Mouse (Mus musculus) lung, postnatal 4 days (tissue): Measurements from ENCODE around the gene Smco2.

Source experiments
- DNase-seq, 2 experiments: peaks; one replicate each; pipeline ENCODE4 v3.0.0; 2021

Smco2 gene

DNA sequence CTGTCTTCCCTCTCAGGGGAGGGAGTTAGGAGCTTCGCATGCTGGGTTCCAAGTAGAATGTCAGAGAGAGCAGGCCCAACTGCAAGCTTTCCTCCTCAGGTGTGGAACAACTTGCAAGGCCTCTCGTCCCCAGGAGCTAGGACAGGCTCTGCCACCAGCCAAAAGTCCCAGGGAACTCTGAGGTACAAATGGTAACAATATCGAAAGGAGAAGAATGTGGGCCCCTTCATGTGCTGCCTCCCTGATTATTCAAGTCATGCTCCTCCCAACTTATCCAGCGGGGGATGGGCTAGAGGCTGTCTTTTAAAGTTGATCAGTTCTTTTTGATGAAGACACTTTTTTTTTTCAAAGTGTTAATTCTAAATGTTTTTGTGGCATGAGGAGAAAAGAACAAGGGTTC lies at the start of gene Smco2:
TSS of gene Smco2 (plus strand) at position 55 of the 400 bp plus-strand sequence.
- no peak for DNase-seq

DNA sequence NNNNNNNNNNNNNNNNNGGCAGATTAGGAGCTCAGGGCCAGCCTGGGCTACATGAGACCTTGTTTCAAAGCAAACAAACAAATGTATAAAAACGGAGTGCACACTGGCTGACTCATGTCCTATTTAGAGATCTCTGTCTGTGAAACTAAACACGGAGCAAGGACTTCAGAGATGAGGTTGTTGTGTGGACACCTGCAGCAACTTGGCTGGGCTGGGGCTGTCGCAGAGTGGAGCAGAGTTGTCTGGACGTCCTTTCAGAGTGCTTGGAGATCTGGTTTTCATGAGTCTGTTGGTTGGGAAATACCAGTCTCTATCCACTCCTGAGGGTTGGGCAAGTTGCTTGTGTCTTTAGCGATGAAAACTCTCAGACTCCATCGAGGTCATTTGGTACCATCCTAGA lies 39.9 kb upstream of the Smco2 start:
- no peak for DNase-seq

DNA sequence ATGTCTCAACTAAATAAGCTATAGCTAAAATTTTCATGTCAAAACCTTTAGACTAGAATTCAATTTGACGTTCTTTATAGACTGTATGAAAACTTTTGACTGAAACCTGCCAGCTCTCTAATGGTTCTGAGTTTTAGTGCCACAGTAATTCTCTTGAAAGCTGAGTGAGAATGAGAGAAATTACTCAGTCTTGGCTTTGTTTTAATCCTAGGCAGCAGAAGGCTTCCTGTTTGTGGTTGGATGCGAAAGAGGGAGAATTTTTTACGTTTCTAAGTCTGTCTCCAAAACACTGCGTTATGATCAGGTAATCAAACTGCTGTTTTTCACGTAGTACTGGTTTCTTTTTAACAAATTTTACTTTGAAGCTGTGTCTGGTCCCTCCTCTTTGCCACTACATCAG lies 36.9 kb upstream of the Smco2 start:
- no peak for DNase-seq

DNA sequence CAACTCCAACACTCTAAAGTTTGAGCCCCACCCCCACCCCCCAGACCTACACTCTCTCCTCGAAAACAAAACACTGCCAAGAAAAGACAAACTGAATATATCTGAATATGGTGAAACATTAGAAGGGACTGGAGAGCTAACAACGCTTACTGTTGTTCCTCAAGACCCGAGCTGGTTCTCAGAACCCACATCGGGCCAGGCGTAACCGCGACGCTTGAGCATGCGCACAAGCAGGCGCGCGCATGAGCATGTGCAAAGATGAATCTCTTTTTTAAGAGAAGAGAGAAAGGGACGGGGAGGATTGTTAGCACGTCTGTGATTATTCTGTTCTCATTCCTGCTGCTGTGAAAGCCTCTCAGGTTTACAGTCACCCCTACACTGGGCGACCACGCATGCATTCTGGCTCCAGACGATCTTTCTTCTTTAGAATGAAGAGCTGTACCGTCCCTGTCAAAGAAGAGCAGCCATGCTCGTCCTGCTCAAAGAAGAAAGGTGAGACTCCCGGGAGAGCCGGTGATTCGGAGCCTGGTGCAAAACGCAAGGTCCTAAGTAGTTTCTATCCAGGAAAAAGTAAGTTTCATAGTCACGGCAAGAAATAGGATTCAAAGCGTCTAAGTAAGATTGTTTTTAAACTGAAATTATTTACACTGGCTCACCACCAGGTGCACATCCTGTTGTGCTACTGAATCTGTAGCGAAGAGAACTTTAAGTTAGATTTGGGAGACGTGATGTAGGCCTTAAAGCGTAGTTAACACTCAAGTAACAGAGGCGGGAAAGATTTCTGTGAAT lies 29.5 kb upstream of the Smco2 start:
- no peak for DNase-seq

DNA sequence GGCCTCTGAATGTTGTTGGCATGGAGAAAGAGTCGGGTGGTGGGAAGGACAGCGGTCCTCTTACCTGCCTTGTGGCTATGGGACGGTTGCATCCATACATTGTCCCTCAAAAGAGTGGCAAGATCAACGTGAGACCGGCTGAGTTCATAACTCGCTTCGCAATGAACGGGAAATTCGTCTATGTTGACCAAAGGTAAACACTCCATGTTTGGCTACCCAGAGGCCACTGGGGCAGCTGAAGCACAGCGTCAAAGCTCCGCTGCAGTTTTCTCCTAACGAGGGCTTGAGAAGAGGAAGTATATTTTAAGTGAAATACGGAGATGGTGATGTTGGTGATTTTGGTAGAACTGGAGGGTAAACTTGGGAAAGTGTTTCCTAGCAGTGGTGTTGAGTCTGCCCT lies 27.9 kb upstream of the Smco2 start:
- DNase-seq = peak in 1 of 2 experiments; percentile 27

DNA sequence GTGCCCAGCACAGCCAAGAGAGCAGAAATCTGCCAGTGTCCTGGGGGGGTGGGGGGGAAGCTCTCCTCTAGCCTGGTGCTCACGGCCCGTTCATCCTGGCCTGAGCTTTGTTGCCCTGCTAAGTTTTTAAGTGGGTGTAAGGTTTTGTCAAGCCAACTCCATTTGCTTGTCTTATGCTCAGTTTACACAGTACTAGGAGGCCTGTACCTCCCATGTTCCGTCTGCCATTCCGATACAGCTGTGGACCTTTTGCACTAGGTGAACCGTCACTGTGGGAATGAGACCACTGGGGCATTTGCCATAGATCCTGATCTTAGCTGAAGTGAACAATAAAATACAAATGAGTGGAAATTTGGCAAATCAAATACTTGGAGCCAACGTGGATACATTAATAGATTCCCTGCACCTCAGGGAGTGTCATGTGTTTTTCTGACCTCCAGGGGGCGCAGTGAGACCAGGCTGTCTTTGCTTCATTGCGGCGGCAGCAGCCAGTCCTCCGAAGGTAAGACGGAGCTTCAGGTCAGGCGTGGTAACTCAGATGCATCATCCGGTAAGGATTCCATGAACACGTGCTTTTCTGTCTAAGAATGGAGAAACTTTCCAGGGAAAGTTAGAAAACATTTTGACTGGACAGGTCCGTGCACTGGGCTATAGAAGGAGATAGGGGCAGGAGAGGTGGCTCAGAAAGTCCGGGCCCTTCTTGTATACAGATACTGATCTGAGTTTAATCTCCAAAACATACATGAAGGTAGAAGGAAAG lies 25.0 kb upstream of the Smco2 start:
- DNase-seq = peak; percentile 49 to 71

DNA sequence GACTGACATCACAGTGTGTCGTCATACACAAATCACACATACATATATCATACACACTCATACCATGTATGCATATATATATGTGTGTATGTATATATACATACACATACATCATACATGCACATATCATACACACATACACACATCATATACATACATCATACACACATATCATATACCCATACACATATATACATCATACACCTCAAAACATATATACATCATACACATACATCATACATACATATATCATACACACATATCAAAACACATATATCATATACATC lies 24.5 kb upstream of the Smco2 start:
- DNase-seq = no peak

DNA sequence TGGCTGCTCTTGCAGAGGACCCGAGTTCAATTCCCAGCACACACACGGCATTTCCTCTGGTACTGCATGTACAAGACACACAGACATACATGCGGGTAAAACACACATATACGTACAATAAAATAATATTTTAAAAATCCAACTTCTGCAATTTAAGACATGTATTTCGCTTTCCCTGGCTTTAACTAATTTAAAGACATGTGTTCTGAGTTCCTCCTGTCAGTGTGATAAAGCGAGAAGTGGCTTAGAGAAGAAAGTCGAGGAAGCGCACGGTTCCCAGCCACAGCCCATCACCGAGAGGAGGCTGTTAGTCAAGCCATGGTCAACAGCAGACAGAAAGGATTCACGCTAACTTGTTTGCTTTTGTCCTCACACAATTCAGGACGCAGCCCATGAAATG lies 18.6 kb upstream of the Smco2 start:
- no peak for DNase-seq

DNA sequence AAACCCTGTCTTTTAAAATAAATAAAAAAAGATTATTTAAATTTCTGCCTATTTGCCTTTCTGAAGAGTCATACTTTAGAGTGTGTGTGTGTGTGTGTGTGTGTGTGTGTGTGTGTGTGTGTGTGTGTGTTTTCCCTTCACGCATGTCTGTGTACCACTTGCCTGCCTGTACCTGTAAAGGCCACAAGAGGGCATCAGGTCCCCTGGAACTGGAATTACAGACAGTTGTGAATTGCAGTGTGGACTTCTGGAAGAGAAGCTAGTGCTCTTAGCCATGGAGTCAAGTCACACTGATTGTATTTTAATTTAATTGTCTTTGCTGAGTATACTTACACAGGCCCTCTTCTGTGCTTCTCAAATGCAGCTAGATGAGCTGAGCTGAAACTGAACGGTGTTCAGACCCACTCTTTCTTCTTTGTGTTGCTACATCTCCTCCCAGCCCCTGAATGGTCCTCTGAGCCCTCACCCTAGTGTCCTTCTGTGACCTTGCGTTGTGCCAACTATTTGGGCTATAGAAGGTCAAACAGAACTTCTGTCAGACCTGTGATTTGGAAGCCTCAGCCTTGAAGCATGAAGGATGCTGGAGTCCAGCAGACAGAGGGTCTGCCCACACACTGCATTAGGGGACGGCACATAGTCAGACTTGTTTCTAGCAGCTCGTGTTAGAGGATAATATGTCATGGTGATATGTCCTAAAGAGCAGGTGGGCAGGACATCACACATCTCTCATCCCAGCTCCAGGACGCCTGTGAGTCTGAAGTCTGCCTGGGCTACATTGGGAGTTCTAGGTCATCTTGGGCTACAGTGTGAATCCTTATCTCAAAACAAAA lies 16.2 kb upstream of the Smco2 start:
- DNase-seq = peak; percentile 56 to 69

DNA sequence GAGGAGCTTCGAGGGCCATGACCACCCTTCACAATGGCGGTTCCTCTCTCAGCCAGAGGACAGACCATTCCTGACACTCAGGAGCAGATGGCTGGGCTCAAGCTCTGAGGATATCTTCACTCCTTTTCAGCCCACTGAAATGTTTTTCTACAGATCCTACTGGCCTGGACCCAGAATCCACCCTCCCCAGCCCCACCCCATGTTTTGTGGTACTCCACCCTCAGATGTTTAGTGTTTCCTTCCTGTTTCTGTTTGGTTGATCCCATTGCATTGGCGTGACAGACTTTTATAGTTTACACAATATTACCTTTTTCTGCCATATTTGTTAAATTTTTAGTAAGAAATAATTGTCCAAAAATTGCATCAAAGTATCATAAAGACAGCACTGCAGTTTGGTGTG lies 15.6 kb upstream of the Smco2 start:
- DNase-seq = no peak

DNA sequence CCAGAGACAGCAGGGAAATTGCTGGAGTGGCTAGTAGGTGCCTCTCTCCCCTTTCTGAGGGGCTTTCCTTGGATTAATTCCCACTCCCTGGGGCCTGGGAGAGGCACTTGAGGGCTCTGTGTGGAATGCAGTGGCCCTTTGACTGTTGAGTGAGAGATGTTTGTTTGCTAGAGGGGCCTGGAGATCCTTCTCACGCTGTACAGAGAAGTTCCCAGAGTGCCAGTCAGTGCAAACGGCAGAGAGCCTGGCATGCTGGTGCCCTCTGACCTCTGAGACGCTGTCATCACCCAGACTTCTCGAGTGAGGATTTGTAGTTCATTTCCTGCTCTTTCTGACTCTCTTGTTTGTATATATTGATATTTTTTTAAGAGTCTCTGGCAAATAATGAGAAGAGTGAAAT lies 14.1 kb upstream of the Smco2 start:
- peak; percentile 19 to 53 for DNase-seq

DNA sequence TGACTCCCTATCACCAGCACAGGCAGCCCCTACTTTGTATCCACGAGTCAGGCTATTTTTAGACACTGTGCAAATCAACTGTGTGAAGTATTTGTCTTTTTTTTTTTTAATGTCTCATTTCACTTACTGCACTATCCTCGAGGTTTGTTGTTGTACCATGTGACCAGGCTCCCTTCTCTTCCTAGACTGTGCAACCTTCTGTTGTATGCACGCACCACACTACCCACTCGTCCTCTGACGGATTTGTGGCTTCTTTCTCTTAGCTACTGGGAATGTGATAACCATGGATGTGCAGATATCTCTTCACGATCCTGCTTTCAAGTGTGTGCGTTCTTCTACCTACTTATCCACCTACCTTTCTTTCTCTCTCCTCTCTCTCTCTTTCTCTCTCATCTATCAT lies 12.6 kb upstream of the Smco2 start:
- no peak for DNase-seq

DNA sequence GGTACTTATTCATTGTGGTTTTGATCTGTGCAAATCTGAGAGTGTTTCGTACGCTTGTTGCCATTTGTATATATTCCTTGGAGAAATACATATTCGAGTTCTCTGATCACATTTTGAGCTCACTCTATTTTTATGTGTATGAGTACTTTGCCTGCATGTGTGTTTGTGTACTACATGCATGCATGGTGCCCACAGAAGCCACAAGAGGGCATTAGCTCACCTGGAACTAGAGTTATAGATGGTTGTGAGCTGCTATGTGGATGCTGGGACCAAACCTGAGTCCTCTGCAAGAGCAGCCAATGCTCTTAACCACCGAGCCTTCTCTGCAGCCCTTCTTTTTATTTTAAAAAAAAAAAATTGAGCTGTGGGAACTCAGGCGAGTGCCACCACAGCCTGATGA lies 11.5 kb upstream of the Smco2 start:
- no peak for DNase-seq

DNA sequence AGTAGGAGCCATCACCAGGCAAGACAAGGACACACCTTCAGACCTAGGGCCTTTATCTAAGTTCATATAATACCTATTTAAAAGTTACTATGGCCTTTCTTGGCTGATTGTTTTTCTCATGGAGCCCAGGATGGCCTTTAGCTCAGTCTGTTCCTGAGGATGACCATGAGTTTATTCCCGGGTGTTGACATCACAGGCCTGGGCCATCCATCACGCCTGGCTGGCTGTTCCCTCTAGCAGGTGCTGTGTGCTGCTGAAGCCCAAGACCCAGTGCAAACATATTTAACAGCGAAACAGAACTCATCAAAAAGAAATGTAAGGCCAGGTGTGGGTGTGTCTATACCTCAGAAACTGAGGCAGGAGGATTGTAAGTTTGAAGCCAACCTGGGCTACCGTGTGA lies 11.0 kb upstream of the Smco2 start:
- DNase-seq = no peak

DNA sequence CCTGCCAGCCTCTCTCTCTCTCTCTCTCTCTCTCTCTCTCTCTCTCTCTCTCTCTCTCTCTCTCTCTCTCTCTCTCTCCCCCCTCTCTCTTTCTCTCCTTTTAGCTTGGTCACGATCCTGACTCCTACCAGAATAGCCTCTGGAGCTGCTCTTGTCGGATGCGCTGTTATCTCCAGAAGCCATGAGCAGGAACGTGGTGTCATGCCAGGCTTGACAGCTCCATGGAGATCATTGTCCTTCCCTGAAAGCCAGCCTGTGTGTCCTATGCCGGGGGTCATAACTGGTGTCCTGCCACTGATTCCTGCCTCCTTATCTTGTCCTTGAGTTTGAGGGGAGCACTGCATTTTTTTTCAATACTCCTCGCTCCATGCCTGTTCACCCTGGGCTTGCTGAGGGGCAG lies 5.0 kb upstream of the Smco2 start:
- no peak for DNase-seq

DNA sequence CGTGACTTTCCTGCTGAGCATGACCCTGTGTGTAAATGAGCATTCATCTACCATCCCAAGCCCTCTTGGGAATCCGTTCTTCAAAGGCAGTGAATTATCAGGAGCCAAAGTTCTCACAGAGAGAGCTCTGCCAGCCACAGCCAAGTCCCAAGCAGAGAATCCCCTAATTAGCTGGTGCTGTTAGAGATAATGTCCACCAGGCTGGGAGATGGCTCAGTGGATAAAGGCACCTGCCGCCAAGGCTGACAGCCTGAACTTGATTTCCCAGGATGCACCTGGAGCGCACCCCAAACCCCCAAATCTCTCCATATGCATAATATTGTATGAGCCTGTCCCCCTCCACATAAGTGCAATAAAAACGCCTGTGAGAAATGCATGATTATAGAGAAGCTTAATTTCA lies 4.6 kb upstream of the Smco2 start:
- DNase-seq = no peak

DNA sequence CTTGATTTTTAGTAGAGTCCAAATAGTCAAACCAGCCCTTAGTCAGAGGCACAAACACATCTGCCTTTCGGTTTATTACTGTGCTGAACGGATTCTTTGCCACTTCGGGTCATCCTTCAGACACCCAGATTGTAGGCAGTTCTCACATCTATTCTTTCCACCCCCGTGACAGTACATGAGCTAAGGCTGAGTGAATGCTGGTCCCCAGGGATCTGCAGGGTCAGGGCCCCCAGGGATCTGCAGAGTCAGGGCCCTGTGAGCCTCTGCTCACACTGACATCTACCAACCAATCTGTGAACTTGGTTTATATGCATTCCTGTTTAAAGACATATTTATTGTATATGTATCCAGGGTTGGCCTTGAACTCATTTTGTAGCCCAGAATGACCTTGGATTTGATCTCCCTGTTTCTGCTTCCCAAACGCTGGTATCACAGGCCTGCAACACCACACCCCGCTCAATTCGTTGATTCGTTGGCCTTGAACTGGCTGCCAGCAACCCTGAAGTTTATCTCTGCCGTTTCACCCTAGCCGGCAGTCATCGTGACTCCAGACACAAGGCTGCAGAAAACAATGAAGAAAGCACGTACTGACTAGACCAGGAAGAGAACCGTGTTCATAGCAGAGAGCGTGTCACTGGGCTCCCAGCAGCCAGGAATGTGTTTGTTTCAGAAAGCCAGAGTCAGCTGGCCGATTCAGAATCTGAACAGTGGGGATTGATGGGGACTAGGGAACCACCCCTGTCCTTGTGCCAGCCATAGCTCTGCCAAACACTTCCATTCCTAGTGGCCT lies 3.7 kb upstream of the Smco2 start:
- peak; percentile 17 to 33 for DNase-seq

DNA sequence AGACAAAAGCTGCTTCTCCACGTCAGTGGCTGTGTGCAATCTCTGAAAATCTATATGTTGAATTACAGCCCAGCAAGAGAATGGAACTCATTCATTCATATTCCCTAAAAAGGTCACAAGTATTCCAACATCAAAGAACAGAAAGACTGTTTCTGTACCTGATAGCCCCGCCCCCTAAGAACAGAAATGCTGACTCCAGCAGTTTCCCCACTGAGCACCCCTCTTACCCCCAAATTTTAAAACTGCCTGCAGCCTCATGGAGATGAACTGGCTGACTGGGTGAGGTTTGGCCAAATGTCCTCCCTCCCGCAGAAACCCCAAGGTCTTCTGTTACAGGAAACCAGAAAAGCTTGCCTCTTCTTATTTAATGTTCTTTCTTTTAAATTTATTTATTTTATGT lies 2.5 kb upstream of the Smco2 start:
- no peak for DNase-seq

DNA sequence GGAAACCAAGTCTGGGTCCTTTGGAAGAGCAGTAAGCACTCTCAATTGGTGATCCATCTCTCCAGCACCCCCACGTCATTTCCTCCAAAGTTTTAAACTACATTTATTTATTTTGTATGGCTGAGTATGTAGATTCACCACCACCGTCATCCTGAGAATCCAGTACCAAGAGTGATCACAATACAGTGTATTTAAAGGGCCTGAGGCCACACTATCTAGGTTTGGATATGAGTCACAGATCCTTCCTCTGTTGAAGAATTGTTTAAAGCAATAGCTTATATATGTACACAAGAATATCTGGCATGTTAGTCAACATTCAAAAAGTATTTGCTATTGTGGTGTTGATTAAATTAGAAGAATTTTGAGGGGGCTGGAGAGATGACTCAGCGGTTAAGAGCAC lies 1.6 kb upstream of the Smco2 start:
- DNase-seq = no peak

DNA sequence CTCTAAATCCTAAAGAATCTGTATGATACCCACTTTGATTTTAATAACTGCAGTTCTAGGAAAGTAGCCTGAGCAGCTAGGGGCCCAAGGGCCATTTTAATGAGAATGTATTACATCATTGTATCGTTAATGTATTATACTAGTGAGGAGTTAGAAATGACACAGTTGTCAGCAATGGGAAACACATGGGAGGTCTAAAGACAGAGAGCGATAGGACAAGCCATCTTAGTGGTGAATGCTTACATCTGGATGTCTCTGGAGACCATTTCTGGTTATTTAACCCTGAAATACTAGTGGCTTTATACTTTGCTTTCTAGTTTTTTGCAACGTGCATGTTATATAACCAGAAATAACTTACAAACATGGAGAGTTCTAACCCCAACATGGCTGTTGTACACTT lies 2.0 kb downstream of the Smco2 start:
- DNase-seq = no peak

DNA sequence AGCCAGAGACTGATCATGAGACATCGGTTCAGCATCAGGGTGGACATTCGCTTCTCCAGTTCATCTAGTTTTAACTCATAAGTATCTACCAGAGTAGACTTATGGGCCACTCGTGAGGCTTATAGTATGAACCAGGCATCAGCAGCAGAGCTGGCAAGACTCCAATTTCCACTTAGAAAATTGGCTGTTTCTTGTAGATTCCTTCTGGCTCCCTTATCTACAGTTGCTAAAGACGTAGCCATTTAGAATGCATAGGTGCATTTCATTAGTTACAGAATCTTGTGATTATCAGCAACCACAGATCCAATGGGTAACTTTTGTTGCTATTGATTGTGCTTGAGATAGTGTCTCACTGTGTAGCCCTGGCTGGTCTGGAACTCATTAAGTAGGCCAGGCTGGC lies 2.8 kb downstream of the Smco2 start:
- DNase-seq = no peak

DNA sequence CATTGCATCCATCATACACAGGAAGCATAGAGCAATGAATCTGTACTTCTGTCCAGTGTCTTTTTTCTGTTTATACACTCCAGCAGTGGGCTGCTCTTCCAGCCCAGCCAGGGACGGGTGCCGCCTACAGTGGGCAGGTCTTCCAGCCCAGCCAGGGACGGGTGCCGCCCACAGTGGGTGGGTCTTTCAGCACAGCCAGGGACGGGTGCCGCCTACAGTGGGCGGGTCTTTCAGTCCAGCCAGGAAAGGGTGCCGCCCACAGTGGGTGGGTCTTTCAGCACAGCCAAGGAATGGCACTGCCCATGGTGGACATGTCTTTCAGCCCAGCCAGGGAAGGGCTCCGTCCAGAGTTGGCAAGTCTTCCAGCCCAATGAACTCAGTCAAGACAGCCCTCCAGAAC lies 5.3 kb downstream of the Smco2 start:
- no peak for DNase-seq

DNA sequence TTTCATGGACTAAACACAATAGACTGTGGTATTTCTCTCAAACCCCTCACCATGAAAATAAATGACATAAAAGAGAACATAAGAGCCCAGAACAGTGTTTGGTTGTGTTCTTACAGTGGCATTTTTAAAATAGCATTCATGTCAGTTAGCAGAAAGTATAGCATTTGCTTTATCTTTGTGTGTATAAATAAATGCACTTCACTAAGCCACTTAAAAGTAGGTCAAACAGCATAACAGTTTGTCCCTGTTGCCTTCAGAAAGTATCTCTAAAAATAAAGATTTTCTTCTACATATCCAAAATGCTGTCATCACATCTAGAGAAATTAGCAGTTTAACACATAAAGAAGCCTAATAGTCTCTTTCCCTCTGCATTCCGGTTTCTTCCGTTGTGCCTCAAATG lies 7.5 kb downstream of the Smco2 start:
- no peak for DNase-seq
